Mouse (Mus musculus): Measurements from ENCODE around the gene Klc3. TPM values are rescaled to one million over a fixed set of nuclear protein-coding genes. Genes with fewer than 3 reads are reported as not detected.
A peak's percentile ranks its signal among the peaks of the same experiment; 100 is the strongest.

Klc3 gene
- polyA plus RNA-seq, 1 experiment: 33.3 TPM

- peaks cover 26% of the 10 kb centered on the region for H3K4me1 ChIP-seq (ENCODE audit: control insufficient read depth, insufficient read depth, low read length)
- TF ChIP-seq CTCF (IDR thresholded peaks at IDR 0.05; ENCODE audit: control insufficient read depth, insufficient read depth, insufficient replicate concordance, low read depth, low read length) (no peak), POLR2A (IDR thresholded peaks at IDR 0.05; ENCODE audit: control insufficient read depth, low read depth, low read length) (no peak)
- H3K36me3 ChIP-seq (ENCODE audit: control insufficient read depth, insufficient read depth, low read length): no peaks in the 10 kb centered on the region; the same call in 1 of the 2 replicates
- H3K27me3 ChIP-seq (ENCODE audit: control insufficient read depth, insufficient read depth, low read length): no peaks in the 10 kb centered on the region
- H3K4me3 ChIP-seq (ENCODE audit: control insufficient read depth, low read depth, low read length): no peak overlapping the region
- H3K27ac ChIP-seq (ENCODE audit: control insufficient read depth, insufficient read depth, low read depth, low read length): no peak overlapping the region
Observed at GRCm38 (mm10) chr7:19356311-19356710, 47.6 kb downstream of the Klc3 start.

- Histone ChIP-seq H3K4me1 (ENCODE audit: control insufficient read depth, insufficient read depth, low read length) (peaks cover 13% of the 10 kb centered on the region), H3K4me3 (ENCODE audit: control insufficient read depth, low read depth, low read length) (no peak overlapping the region), H3K36me3 (ENCODE audit: control insufficient read depth, insufficient read depth, low read length) (no peaks in the 10 kb centered on the region; the same call in 1 of the 2 replicates), H3K27me3 (ENCODE audit: control insufficient read depth, insufficient read depth, low read length) (no peaks in the 10 kb centered on the region), H3K27ac (ENCODE audit: control insufficient read depth, insufficient read depth, low read depth, low read length) (no peak overlapping the region)
- TF ChIP-seq CTCF (IDR thresholded peaks at IDR 0.05; ENCODE audit: control insufficient read depth, insufficient read depth, insufficient replicate concordance, low read depth, low read length) (no peak), POLR2A (IDR thresholded peaks at IDR 0.05; ENCODE audit: control insufficient read depth, low read depth, low read length) (no peak)
Observed at GRCm38 (mm10) chr7:19354991-19355390, 48.9 kb downstream of the Klc3 start.

- Histone ChIP-seq H3K27ac (ENCODE audit: control insufficient read depth, insufficient read depth, low read depth, low read length) (no peak overlapping the region), H3K4me3 (ENCODE audit: control insufficient read depth, low read depth, low read length) (no peak overlapping the region), H3K27me3 (ENCODE audit: control insufficient read depth, insufficient read depth, low read length) (no peaks in the 10 kb centered on the region), H3K4me1 (ENCODE audit: control insufficient read depth, insufficient read depth, low read length) (peaks cover 13% of the 10 kb centered on the region), H3K36me3 (ENCODE audit: control insufficient read depth, insufficient read depth, low read length) (no peaks in the 10 kb centered on the region)
- TF ChIP-seq CTCF (IDR thresholded peaks at IDR 0.05; ENCODE audit: control insufficient read depth, insufficient read depth, insufficient replicate concordance, low read depth, low read length) (no peak), POLR2A (IDR thresholded peaks at IDR 0.05; ENCODE audit: control insufficient read depth, low read depth, low read length) (no peak)
Observed at GRCm38 (mm10) chr7:19350221-19350620, 53.7 kb downstream of the Klc3 start.

GRCm38 (mm10) chr7:19349188-19349915, 54.6 kb downstream of the Klc3 start:
- Histone ChIP-seq H3K27me3 (ENCODE audit: control insufficient read depth, insufficient read depth, low read length) (no peaks in the 10 kb centered on the region), H3K4me1 (ENCODE audit: control insufficient read depth, insufficient read depth, low read length) (peaks cover 17% of the 10 kb centered on the region), H3K4me3 (ENCODE audit: control insufficient read depth, low read depth, low read length) (no peak overlapping the region), H3K27ac (ENCODE audit: control insufficient read depth, insufficient read depth, low read depth, low read length) (0 out of 2 replicates have a peak overlapping the region, but pooled peaks have one; percentile 5), H3K36me3 (ENCODE audit: control insufficient read depth, insufficient read depth, low read length) (no peaks in the 10 kb centered on the region)
- TF ChIP-seq POLR2A (IDR thresholded peaks at IDR 0.05; ENCODE audit: control insufficient read depth, low read depth, low read length) (no peak), CTCF (IDR thresholded peaks at IDR 0.05; ENCODE audit: control insufficient read depth, insufficient read depth, insufficient replicate concordance, low read depth, low read length) (no peak)

- no peak for TF ChIP-seq CTCF (IDR thresholded peaks at IDR 0.05; ENCODE audit: control insufficient read depth, insufficient read depth, insufficient replicate concordance, low read depth, low read length)
- TF ChIP-seq POLR2A (IDR thresholded peaks at IDR 0.05; ENCODE audit: control insufficient read depth, low read depth, low read length): peak; percentile 59
- Histone ChIP-seq H3K27me3 (ENCODE audit: control insufficient read depth, insufficient read depth, low read length) (no peaks in the 10 kb centered on the region), H3K4me1 (ENCODE audit: control insufficient read depth, insufficient read depth, low read length) (peaks cover 32% of the 10 kb centered on the region), H3K36me3 (ENCODE audit: control insufficient read depth, insufficient read depth, low read length) (no peaks in the 10 kb centered on the region), H3K4me3 (ENCODE audit: control insufficient read depth, low read depth, low read length) (peak overlapping the region; percentile 100), H3K27ac (ENCODE audit: control insufficient read depth, insufficient read depth, low read depth, low read length) (peak overlapping the region; percentile 99)
Observed at GRCm38 (mm10) chr7:19344938-19345471, 58.9 kb downstream of the Klc3 start.

Other genes with a start within 250 kb of the Klc3 start
- 20.9 and 24.3 TPM in 2 replicates for gene Gipr, start 238.0 kb downstream of the Klc3 start, polyA plus RNA-seq (2012; rRNA removed)
- 11.1 and 12.9 TPM in 2 replicates for gene Eml2, start 227.7 kb downstream of the Klc3 start, polyA plus RNA-seq (2012; rRNA removed)
- 9.5 and 16.2 TPM in 2 replicates for gene Gpr4, start 191.6 kb downstream of the Klc3 start, polyA plus RNA-seq (2012; rRNA removed)
- 13.6 and 14.5 TPM in 2 replicates for gene Opa3, start 175.8 kb downstream of the Klc3 start, polyA plus RNA-seq (2012; rRNA removed)
- gene Vasp, start 132.3 kb downstream of the Klc3 start, polyA plus RNA-seq (2012; rRNA removed): 42.4 and 44.7 TPM in 2 replicates
- 0.20 and 0.30 TPM in 2 replicates for gene Ppm1n, start 124.0 kb downstream of the Klc3 start, polyA plus RNA-seq (2012; rRNA removed)
- gene Rtn2, start 121.5 kb downstream of the Klc3 start, polyA plus RNA-seq (2012; rRNA removed): 15.6 and 17.4 TPM in 2 replicates
- 3.9 and 4.1 TPM in 2 replicates for gene Fosb, start 94.1 kb downstream of the Klc3 start, polyA plus RNA-seq (2012; rRNA removed)
- gene Ercc1, start 59.3 kb downstream of the Klc3 start, polyA plus RNA-seq (2012; rRNA removed): 50.1 and 66.6 TPM in 2 replicates
- 2.8 and 3.2 TPM in 2 replicates for gene Cd3eap, start 44.6 kb downstream of the Klc3 start, polyA plus RNA-seq (2012; rRNA removed)
- 49.5 and 71.4 TPM in 2 replicates for gene Ppp1r13l, start 44.4 kb downstream of the Klc3 start, polyA plus RNA-seq (2012; rRNA removed)
- 50.6 and 53.3 TPM in 2 replicates for gene Ercc2, start 22.1 kb downstream of the Klc3 start, polyA plus RNA-seq (2012; rRNA removed)
- 2.4 and 8.7 TPM in 2 replicates for gene Ckm, start 672 bp upstream of the Klc3 start, polyA plus RNA-seq (2012; rRNA removed)
- gene Mark4, start 54.7 kb upstream of the Klc3 start, polyA plus RNA-seq (2012; rRNA removed): 13.2 and 14.1 TPM in 2 replicates
- 26.1 and 27.2 TPM in 2 replicates for gene Exoc3l2, start 59.2 kb upstream of the Klc3 start, polyA plus RNA-seq (2012; rRNA removed)
- gene Bloc1s3, start 104.3 kb upstream of the Klc3 start, polyA plus RNA-seq (2012; rRNA removed): 3.0 and 3.7 TPM in 2 replicates
- 61.1 and 62.1 TPM in 2 replicates for gene Trappc6a, start 104.3 kb upstream of the Klc3 start, polyA plus RNA-seq (2012; rRNA removed)
- 5.6 and 6.9 TPM in 2 replicates for gene Nkpd1, start 113.7 kb upstream of the Klc3 start, polyA plus RNA-seq (2012; rRNA removed)
- 37.3 and 48.4 TPM in 2 replicates for gene Ppp1r37, start 159.0 kb upstream of the Klc3 start, polyA plus RNA-seq (2012; rRNA removed)
- gene Zfp296, start 173.2 kb upstream of the Klc3 start, polyA plus RNA-seq (2012; rRNA removed): 7.0 and 10.5 TPM in 2 replicates
- gene Gemin7, start 173.5 kb upstream of the Klc3 start, polyA plus RNA-seq (2012; rRNA removed): 64.1 and 68.2 TPM in 2 replicates
- gene Clasrp, start 200.4 kb upstream of the Klc3 start, polyA plus RNA-seq (2012; rRNA removed): 93.7 and 99.3 TPM in 2 replicates
- gene Relb, start 225.3 kb upstream of the Klc3 start, polyA plus RNA-seq (2012; rRNA removed): 4.1 and 5.1 TPM in 2 replicates